Mouse (Mus musculus) neural tube, embryonic 13.5 days (tissue): ENCODE data around the gene Slc22a18. TPM values are rescaled to one million over a fixed set of nuclear protein-coding genes. Genes with fewer than 3 reads are reported as not detected.
"Not testable (repeated sequence)": the region's sequence is repeated elsewhere in the genome, so short reads cannot be mapped to it uniquely, and the experiment has no call there.

Experiments
- ATAC-seq: fragments of 200-750 bp; cut with Nextera tagmentation; 2 replicates; pipeline ENCODE4 v1.8.0; 2017; ENCODE audit warnings: low read depth, mild to moderate bottlenecking, moderate TSS enrichment, moderate library complexity
- H3K27ac ChIP-seq: fragments of 300-500 bp; sonication (generic); replicated peaks from 2 replicates; pipeline ENCODE4 v1.5.1; 2015; ENCODE audit warnings: moderate library complexity, mild to moderate bottlenecking, inconsistent platforms
- H3K27me3 ChIP-seq: fragments of 300-500 bp; sonication (generic); 2 replicates; pipeline ENCODE4 v1.6.1; 2015; ENCODE audit warnings: mild to moderate bottlenecking, inconsistent platforms
- H3K36me3 ChIP-seq: fragments of 300-500 bp; sonication (generic); 2 replicates; pipeline ENCODE4 v1.6.1; 2015; ENCODE audit warnings: mild to moderate bottlenecking, inconsistent platforms
- H3K4me1 ChIP-seq: fragments of 300-500 bp; sonication (generic); replicated peaks from 2 replicates; pipeline ENCODE4 v1.6.1; 2015; ENCODE audit warnings: inconsistent platforms
- H3K4me2 ChIP-seq: fragments of 300-500 bp; sonication (generic); 2 replicates; pipeline ENCODE4 v1.6.1; 2015; ENCODE audit warnings: inconsistent platforms, mild to moderate bottlenecking, moderate library complexity
- H3K4me3 ChIP-seq: fragments of 300-500 bp; sonication (generic); 2 replicates; pipeline ENCODE4 v1.5.1; 2015; ENCODE audit warnings: mild to moderate bottlenecking, inconsistent platforms
- H3K9ac ChIP-seq: fragments of 300-500 bp; sonication (generic); 2 replicates; pipeline ENCODE4 v1.6.1; 2015; ENCODE audit warnings: moderate library complexity, mild to moderate bottlenecking, inconsistent platforms
- H3K9me3 ChIP-seq: fragments of 300-500 bp; sonication (generic); 2 replicates; pipeline ENCODE4 v1.6.1; 2016; ENCODE audit warnings: inconsistent platforms
- WGBS: fragments of 180-500 bp; shearing (Covaris S2); methylation state at CpG from one replicate; pipeline ENCODE4 v1.1.7; 2015; 5-methylcytosine and 5-hydroxymethylcytosine counted together
- polyA plus RNA-seq: library from polyadenylated mRNA; unstranded; fragments of >200 nt; fragmentation: Nextera tagmentation; extraction: Ambion mirVana; gene quantifications from 2 replicates; pipeline ENCODE4 v1.2.1, GENCODE M21; 2015

The Slc22a18 gene
- polyA plus RNA-seq, 1 experiment from 2014 or later, result 0.28 TPM

DNA sequence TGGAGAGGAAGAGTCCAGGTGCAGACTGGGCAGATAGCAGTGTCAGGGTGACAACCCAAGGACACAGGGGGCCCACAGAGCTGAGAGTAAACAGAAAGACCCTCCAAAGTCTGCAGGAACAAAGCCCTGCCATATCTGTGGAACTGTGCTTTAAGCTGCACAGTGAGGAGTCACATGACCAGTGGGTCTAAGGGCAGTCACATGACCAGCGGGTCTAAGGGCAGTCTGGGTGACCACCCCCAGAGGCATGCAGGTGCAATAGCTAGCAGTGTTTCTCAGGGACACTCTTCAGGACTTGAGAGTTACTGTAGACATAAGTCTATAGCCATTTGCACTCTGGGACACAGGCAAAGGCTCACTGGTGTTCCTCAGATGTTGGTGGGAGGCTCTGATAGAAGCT is 36.0 kb downstream of the Slc22a18 start:
- Histone ChIP-seq H3K9ac (no peak overlapping the region), H3K4me3 (no peak overlapping the region), H3K9me3 (no peaks in the 10 kb centered on the region), H3K27me3 (peaks cover 13% of the 10 kb centered on the region), H3K4me2 (no peak overlapping the region), H3K4me1 (no peaks in the 10 kb centered on the region), H3K27ac (no peak overlapping the region), H3K36me3 (peaks cover 25% of the 10 kb centered on the region)
- no peak for ATAC-seq
- 79% methylated on average over 1 of the region's 1 CpGs for WGBS

GRCm38 (mm10) chr7:143510593-143511334 is 37.2 kb downstream of the Slc22a18 start:
- no peak for ATAC-seq
- H3K4me3 ChIP-seq, result no peak overlapping the region
- H3K27me3 ChIP-seq, result peaks cover 4% of the 10 kb centered on the region; the same call in 1 of the 2 replicates
- 93% methylated on average over 3 of the region's 3 CpGs for WGBS
- H3K4me2 ChIP-seq, result no peak overlapping the region
- H3K9ac ChIP-seq, result no peak overlapping the region
- H3K36me3 ChIP-seq, result peaks cover 37% of the 10 kb centered on the region
- H3K4me1 ChIP-seq, result no peaks in the 10 kb centered on the region
- H3K27ac ChIP-seq, result no peak overlapping the region
- no peaks in the 10 kb centered on the region for H3K9me3 ChIP-seq

DNA sequence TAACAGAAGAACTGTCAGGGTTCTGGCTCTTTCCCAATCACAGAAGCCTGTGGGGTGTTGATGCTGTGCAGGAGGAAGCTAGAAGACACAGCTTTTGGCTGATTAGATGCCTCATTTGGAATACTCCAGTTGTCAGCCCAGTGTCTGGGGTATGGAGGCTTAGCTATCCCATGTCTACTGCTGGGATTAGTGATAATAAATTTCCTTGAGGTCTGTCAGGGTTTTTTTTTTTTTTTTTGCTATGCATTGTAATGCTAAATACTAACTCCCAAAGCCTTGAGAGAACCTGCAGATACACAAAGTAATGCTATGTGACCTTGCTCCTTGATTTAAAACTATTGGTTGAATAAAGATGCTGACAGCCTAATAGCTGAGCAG is 37.8 kb downstream of the Slc22a18 start:
- Histone ChIP-seq H3K9ac (no peak overlapping the region), H3K27ac (no peak overlapping the region), H3K36me3 (peaks cover 42% of the 10 kb centered on the region), H3K4me2 (no peak overlapping the region), H3K4me1 (no peaks in the 10 kb centered on the region), H3K9me3 (no peaks in the 10 kb centered on the region), H3K4me3 (no peak overlapping the region), H3K27me3 (peaks cover 2% of the 10 kb centered on the region; the same call in 1 of the 2 replicates)
- ATAC-seq, result no peak

- Histone ChIP-seq H3K4me1 (no peaks in the 10 kb centered on the region), H3K9me3 (no peaks in the 10 kb centered on the region), H3K27me3 (no peaks in the 10 kb centered on the region), H3K4me2 (no peak overlapping the region), H3K36me3 (peaks cover 68% of the 10 kb centered on the region), H3K4me3 (no peak overlapping the region), H3K27ac (no peak overlapping the region), H3K9ac (no peak overlapping the region)
- ATAC-seq, result no peak
- WGBS, result 92% methylated on average over 10 of the region's 10 CpGs
Measured at GRCm38 (mm10) chr7:143513763-143514415, 40.4 kb downstream of the Slc22a18 start.

DNA sequence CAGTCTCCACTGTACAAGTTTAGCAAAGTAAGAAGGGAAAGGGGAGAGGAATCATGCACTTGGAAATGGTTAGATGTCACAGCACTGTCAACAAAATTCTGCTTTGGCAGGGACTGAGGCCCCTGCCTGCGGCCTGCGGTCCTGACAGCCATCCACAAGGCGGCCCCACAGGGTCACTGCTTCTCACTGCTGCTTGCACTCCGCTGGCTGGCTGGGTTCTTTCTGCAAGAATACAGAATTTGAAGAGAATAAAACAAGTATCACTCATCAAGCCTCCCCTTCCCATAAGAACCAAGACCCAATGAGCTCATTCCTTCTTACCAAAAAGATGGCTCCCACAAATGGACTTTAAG is 40.9 kb downstream of the Slc22a18 start:
- Histone ChIP-seq H3K9ac (no peak overlapping the region), H3K9me3 (no peaks in the 10 kb centered on the region), H3K27me3 (no peaks in the 10 kb centered on the region), H3K36me3 (peaks cover 73% of the 10 kb centered on the region), H3K4me1 (no peaks in the 10 kb centered on the region), H3K4me3 (no peak overlapping the region), H3K27ac (no peak overlapping the region), H3K4me2 (no peak overlapping the region)
- WGBS, result 95% methylated on average over 4 of the region's 4 CpGs
- ATAC-seq, result no peak

- 85% methylated on average over 4 of the region's 4 CpGs for WGBS
- Histone ChIP-seq H3K9me3 (no peaks in the 10 kb centered on the region), H3K27ac (no peak overlapping the region), H3K4me1 (no peaks in the 10 kb centered on the region), H3K9ac (no peak overlapping the region), H3K27me3 (no peaks in the 10 kb centered on the region), H3K36me3 (peaks cover 100% of the 10 kb centered on the region), H3K4me2 (no peak overlapping the region), H3K4me3 (no peak overlapping the region)
- no peak for ATAC-seq
Measured at GRCm38 (mm10) chr7:143519333-143519732, 45.8 kb downstream of the Slc22a18 start.

- ATAC-seq, result no peak
- Histone ChIP-seq H3K4me3 (no peak overlapping the region), H3K27ac (no peak overlapping the region), H3K4me2 (no peak overlapping the region), H3K9ac (no peak overlapping the region), H3K36me3 (peaks cover 99% of the 10 kb centered on the region), H3K4me1 (no peaks in the 10 kb centered on the region), H3K27me3 (no peaks in the 10 kb centered on the region), H3K9me3 (no peaks in the 10 kb centered on the region)
- 66% methylated on average over 1 of the region's 1 CpGs for WGBS
Measured at GRCm38 (mm10) chr7:143532410-143532809, 58.9 kb downstream of the Slc22a18 start.

- ATAC-seq, result no peak
- 80% methylated on average over 2 of the region's 2 CpGs for WGBS
- H3K4me3 ChIP-seq, result no peak overlapping the region
Measured at GRCm38 (mm10) chr7:143533284-143533683, 59.7 kb downstream of the Slc22a18 start.

GRCm38 (mm10) chr7:143536251-143536650 is 62.7 kb downstream of the Slc22a18 start:
- WGBS, result 91% methylated on average over 3 of the region's 3 CpGs
- Histone ChIP-seq H3K9me3 (no peaks in the 10 kb centered on the region), H3K9ac (no peak overlapping the region), H3K4me3 (no peak overlapping the region), H3K27ac (no peak overlapping the region), H3K4me1 (no peaks in the 10 kb centered on the region), H3K27me3 (no peaks in the 10 kb centered on the region), H3K36me3 (peaks cover 81% of the 10 kb centered on the region), H3K4me2 (no peak overlapping the region)
- ATAC-seq, result no peak

More at GRCm38 (mm10) chr7:143533284-143533683, 59.7 kb downstream of the Slc22a18 start:
- H3K27ac ChIP-seq, result no peak overlapping the region
- H3K36me3 ChIP-seq, result peaks cover 99% of the 10 kb centered on the region
- H3K27me3 ChIP-seq, result no peaks in the 10 kb centered on the region
- H3K9me3 ChIP-seq, result no peaks in the 10 kb centered on the region
- no peaks in the 10 kb centered on the region for H3K4me1 ChIP-seq
- no peak overlapping the region for H3K4me2 ChIP-seq
- no peak overlapping the region for H3K9ac ChIP-seq

GRCm38 (mm10) chr7:143538229-143538628 is 64.7 kb downstream of the Slc22a18 start:
- not testable (repeated sequence) for H3K9ac ChIP-seq, H3K27me3 ChIP-seq, H3K27ac ChIP-seq, H3K4me3 ChIP-seq, H3K4me2 ChIP-seq, ATAC-seq, H3K4me1 ChIP-seq, H3K9me3 ChIP-seq
- H3K36me3 ChIP-seq, result peaks cover 62% of the 10 kb centered on the region
- WGBS, result 93% methylated on average over 6 of the region's 6 CpGs

DNA sequence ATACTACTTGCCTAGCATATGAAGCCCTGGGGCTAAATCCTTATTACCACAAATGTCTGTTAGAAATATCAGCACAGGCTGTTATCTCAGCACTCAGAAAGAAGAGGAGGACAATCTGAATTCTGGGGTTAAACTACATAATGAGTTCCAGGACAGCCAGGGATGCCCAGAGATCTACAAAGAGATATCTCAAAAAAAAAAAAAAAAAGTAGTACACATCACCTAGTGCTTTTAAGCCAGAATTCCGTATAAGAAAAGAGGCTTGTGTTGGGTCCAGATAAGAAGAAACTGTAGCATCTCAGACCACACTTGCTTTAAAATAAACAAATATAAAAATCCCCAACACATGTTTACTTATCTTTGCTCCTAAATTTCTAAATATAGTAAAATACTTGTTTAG is 65.1 kb downstream of the Slc22a18 start:
- WGBS, result 83% methylated on average over 1 of the region's 1 CpGs
- peaks cover 10% of the 10 kb centered on the region; the same call in 1 of the 2 replicates for H3K4me1 ChIP-seq
- ATAC-seq, result no peak
- H3K4me3 ChIP-seq, result no peak overlapping the region
- H3K36me3 ChIP-seq, result peaks cover 58% of the 10 kb centered on the region
- no peak overlapping the region for H3K9ac ChIP-seq
- H3K27ac ChIP-seq, result no peak overlapping the region
- H3K4me2 ChIP-seq, result no peak overlapping the region
- no peaks in the 10 kb centered on the region for H3K9me3 ChIP-seq
- H3K27me3 ChIP-seq, result no peaks in the 10 kb centered on the region

- H3K4me1 ChIP-seq, result peaks cover 51% of the 10 kb centered on the region
- H3K4me2 ChIP-seq, result no peak overlapping the region
- H3K36me3 ChIP-seq, result peaks cover 14% of the 10 kb centered on the region
- H3K9ac ChIP-seq, result no peak overlapping the region
- H3K27me3 ChIP-seq, result no peaks in the 10 kb centered on the region
- H3K4me3 ChIP-seq, result no peak overlapping the region
- no peak overlapping the region for H3K27ac ChIP-seq
- 91% methylated on average over 2 of the region's 2 CpGs for WGBS
- H3K9me3 ChIP-seq, result no peaks in the 10 kb centered on the region
- ATAC-seq, result no peak
Measured at GRCm38 (mm10) chr7:143544368-143544767, 70.8 kb downstream of the Slc22a18 start.
